Mouse (Mus musculus): Measurements from ENCODE around the gene Glrx5. TPM values are rescaled to one million over a fixed set of nuclear protein-coding genes. Genes with fewer than 3 reads are reported as not detected.

Glrx5 gene
- total and polyA plus RNA-seq, 3 experiments: 86.5 to 103 (median 94.7) TPM

DNA sequence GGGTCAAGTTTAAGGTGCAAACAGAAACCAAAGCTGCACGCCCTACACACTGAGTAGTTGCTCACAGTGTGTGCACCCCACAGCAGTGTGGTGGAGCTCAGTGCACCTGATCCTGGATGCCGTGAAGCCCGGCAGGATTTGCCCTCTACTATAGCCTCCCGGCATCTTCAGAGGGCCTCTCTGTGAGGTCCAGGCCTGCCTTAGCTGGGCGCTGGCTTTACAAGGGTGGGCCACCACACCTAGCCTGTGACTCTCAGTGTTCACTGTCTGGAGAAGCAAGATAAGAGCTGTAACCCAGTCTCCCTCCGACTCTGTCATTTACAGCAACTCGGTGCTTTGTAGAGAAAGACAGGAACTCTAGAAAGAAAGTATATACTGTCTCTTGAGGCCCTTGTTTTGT lies 6.4 kb downstream of the Glrx5 start:
- intact Hi-C loops (cut with DNase I): no loop called here
- no peak overlapping the region for H3K27ac ChIP-seq
- no peak overlapping the region for H3K9ac ChIP-seq (ENCODE audit: low read depth, low read length)

DNA sequence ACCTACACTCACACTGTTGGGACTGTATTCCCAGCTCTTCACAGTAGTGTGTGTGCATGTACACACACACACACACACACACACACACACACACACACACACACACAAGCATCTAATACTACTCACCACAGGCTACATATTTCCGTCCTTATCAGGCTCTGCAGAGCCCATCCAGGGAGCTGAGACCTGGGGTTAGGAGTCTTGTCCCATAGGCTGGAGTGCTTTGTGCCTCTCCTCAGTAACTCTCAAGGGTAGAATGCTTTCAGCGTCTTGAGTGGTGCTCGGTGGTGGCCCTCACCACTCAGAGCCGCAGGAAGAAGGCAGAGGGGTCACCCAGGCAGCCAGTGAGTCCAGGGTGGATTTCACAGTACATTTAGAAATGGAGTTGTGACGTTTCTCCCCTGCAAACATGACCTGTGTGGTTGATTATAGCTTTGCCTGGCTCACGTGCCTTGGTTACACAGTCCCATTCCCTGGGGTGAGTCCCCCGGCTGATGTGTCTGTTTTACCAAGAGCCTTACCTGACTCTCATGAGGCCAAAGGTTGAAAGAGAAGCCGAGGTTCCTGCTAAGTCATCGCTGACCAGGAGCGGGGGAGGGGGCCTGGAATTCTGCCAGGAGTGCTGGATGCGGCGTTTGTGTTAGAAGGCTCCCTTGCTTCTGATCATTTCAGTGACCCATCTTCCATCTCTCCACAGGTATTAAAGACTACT lies 7.2 kb downstream of the Glrx5 start:
- TF ChIP-seq POLR2A (IDR thresholded peaks at IDR 0.05; ENCODE audit: insufficient read depth, low read depth, low read length) (no peak), CTCF (IDR thresholded peaks at IDR 0.05) (no peak), EP300 (IDR thresholded peaks at IDR 0.05; ENCODE audit: insufficient read depth, low read depth, low read length) (no peak)
- WGBS: 47% methylated on average over 12 of the region's 12 CpGs
- H3K27ac ChIP-seq: no peak overlapping the region
- peaks cover 2% of the 10 kb centered on the region for H3K4me1 ChIP-seq (ENCODE audit: control insufficient read depth, insufficient read depth, low read length)
- intact Hi-C loops (cut with DNase I): no loop called here
- no peaks in the 10 kb centered on the region for H3K36me3 ChIP-seq (ENCODE audit: control insufficient read depth, insufficient read depth, low read length)
- H3K9ac ChIP-seq (ENCODE audit: low read depth, low read length): no peak overlapping the region
- H3K4me3 ChIP-seq: no peak overlapping the region
- DNase-seq: no peak
- H3K79me2 ChIP-seq (replicated peaks; ENCODE audit: control insufficient read depth, insufficient read depth, low read length): peaks cover 2% of the 10 kb centered on the region; the same call in 1 of the 2 replicates
- H3K27me3 ChIP-seq (ENCODE audit: control insufficient read depth, insufficient read depth, low read length): no peaks in the 10 kb centered on the region

More for the DNA sequence above, 6.4 kb downstream of the Glrx5 start:
- Histone ChIP-seq H3K79me2 (replicated peaks; ENCODE audit: control insufficient read depth, insufficient read depth, low read length) (peaks cover 2% of the 10 kb centered on the region; the same call in 1 of the 2 replicates), H3K27me3 (ENCODE audit: control insufficient read depth, insufficient read depth, low read length) (no peaks in the 10 kb centered on the region), H3K36me3 (ENCODE audit: control insufficient read depth, insufficient read depth, low read length) (no peaks in the 10 kb centered on the region), H3K4me1 (ENCODE audit: control insufficient read depth, insufficient read depth, low read length) (peaks cover 4% of the 10 kb centered on the region), H3K4me3 (no peak overlapping the region)
- WGBS: 61% methylated on average over 7 of the region's 7 CpGs
- TF ChIP-seq POLR2A (IDR thresholded peaks at IDR 0.05; ENCODE audit: insufficient read depth, low read depth, low read length) (no peak), CTCF (IDR thresholded peaks at IDR 0.05) (no peak), EP300 (IDR thresholded peaks at IDR 0.05; ENCODE audit: insufficient read depth, low read depth, low read length) (no peak)
- no peak for DNase-seq

- Histone ChIP-seq H3K4me1 (ENCODE audit: control insufficient read depth, insufficient read depth, low read length) (peaks cover 2% of the 10 kb centered on the region), H3K27me3 (ENCODE audit: control insufficient read depth, insufficient read depth, low read length) (no peaks in the 10 kb centered on the region), H3K36me3 (ENCODE audit: control insufficient read depth, insufficient read depth, low read length) (no peaks in the 10 kb centered on the region), H3K4me3 (no peak overlapping the region), H3K9ac (ENCODE audit: low read depth, low read length) (no peak overlapping the region), H3K27ac (no peak overlapping the region), H3K79me2 (replicated peaks; ENCODE audit: control insufficient read depth, insufficient read depth, low read length) (peaks cover 2% of the 10 kb centered on the region; the same call in 1 of the 2 replicates)
- TF ChIP-seq EP300 (IDR thresholded peaks at IDR 0.05; ENCODE audit: insufficient read depth, low read depth, low read length) (no peak), POLR2A (IDR thresholded peaks at IDR 0.05; ENCODE audit: insufficient read depth, low read depth, low read length) (no peak), CTCF (IDR thresholded peaks at IDR 0.05) (no peak)
- WGBS: 94% methylated on average over 7 of the region's 7 CpGs
- DNase-seq: no peak
- intact Hi-C loops (cut with DNase I): no loop called here
These were observed 8.5 kb downstream of the Glrx5 start for GRCm38 (mm10) chr12:105040950-105041349.

DNA sequence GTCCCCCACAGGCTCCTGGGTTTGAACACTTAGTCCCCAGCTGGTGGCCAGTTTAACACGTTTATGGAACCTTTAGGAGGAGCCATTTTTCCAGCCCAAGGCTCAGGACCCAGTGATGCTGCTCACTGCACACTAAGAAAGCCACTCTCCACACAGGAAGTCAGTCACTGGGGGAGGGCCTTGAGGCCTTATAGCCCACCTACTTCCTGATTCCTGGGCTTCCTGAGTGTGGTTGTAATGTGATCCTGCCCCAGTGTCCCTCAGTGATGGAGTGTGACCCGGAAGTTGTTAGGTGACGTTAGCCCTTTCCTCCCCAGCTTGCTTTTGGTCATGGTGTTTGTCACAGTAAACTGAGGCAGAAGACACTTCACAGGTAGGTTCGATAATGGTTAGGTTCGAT lies 10.6 kb downstream of the Glrx5 start:
- no peak overlapping the region for H3K9ac ChIP-seq (ENCODE audit: low read depth, low read length)
- no peak for DNase-seq
- no peak overlapping the region for H3K4me3 ChIP-seq
- intact Hi-C loops (cut with DNase I): no loop called here
- H3K4me1 ChIP-seq (ENCODE audit: control insufficient read depth, insufficient read depth, low read length): peaks cover 2% of the 10 kb centered on the region
- peaks cover 2% of the 10 kb centered on the region; the same call in 1 of the 2 replicates for H3K79me2 ChIP-seq (replicated peaks; ENCODE audit: control insufficient read depth, insufficient read depth, low read length)
- H3K27ac ChIP-seq: no peak overlapping the region
- WGBS: 89% methylated on average over 5 of the region's 5 CpGs
- H3K36me3 ChIP-seq (ENCODE audit: control insufficient read depth, insufficient read depth, low read length): no peaks in the 10 kb centered on the region
- H3K27me3 ChIP-seq (ENCODE audit: control insufficient read depth, insufficient read depth, low read length): no peaks in the 10 kb centered on the region
- no peak for TF ChIP-seq CTCF (IDR thresholded peaks at IDR 0.05)
- TF ChIP-seq POLR2A (IDR thresholded peaks at IDR 0.05; ENCODE audit: insufficient read depth, low read depth, low read length): no peak
- no peak for TF ChIP-seq EP300 (IDR thresholded peaks at IDR 0.05; ENCODE audit: insufficient read depth, low read depth, low read length)

GRCm38 (mm10) chr12:105044775-105045174 lies 12.3 kb downstream of the Glrx5 start:
- H3K27ac ChIP-seq: no peak overlapping the region
- TF ChIP-seq POLR2A (IDR thresholded peaks at IDR 0.05; ENCODE audit: insufficient read depth, low read depth, low read length): no peak
- no peaks in the 10 kb centered on the region for H3K4me1 ChIP-seq (ENCODE audit: control insufficient read depth, insufficient read depth, low read length)
- no peak for DNase-seq
- H3K79me2 ChIP-seq (replicated peaks; ENCODE audit: control insufficient read depth, insufficient read depth, low read length): no peaks in the 10 kb centered on the region
- 72% methylated on average over 9 of the region's 9 CpGs for WGBS
- H3K4me3 ChIP-seq: no peak overlapping the region
- H3K36me3 ChIP-seq (ENCODE audit: control insufficient read depth, insufficient read depth, low read length): no peaks in the 10 kb centered on the region
- intact Hi-C loops (cut with DNase I): no loop called here
- H3K9ac ChIP-seq (ENCODE audit: low read depth, low read length): no peak overlapping the region
- no peaks in the 10 kb centered on the region for H3K27me3 ChIP-seq (ENCODE audit: control insufficient read depth, insufficient read depth, low read length)

- intact Hi-C loops (cut with DNase I): no loop called here
These were observed 15.9 kb downstream of the Glrx5 start for GRCm38 (mm10) chr12:105048301-105048863.

More at GRCm38 (mm10) chr12:105048301-105048863, 15.9 kb downstream of the Glrx5 start:
- H3K27me3 ChIP-seq (ENCODE audit: control insufficient read depth, insufficient read depth, low read length): no peaks in the 10 kb centered on the region
- no peak for DNase-seq
- no peak overlapping the region for H3K4me3 ChIP-seq
- H3K9ac ChIP-seq (ENCODE audit: low read depth, low read length): no peak overlapping the region
- H3K79me2 ChIP-seq (replicated peaks; ENCODE audit: control insufficient read depth, insufficient read depth, low read length): no peaks in the 10 kb centered on the region
- TF ChIP-seq CTCF (IDR thresholded peaks at IDR 0.05) (no peak), POLR2A (IDR thresholded peaks at IDR 0.05; ENCODE audit: insufficient read depth, low read depth, low read length) (no peak), EP300 (IDR thresholded peaks at IDR 0.05; ENCODE audit: insufficient read depth, low read depth, low read length) (no peak)
- no peaks in the 10 kb centered on the region for H3K36me3 ChIP-seq (ENCODE audit: control insufficient read depth, insufficient read depth, low read length)
- no peaks in the 10 kb centered on the region for H3K4me1 ChIP-seq (ENCODE audit: control insufficient read depth, insufficient read depth, low read length)
- no peak overlapping the region for H3K27ac ChIP-seq
- WGBS: 59% methylated on average over 17 of the region's 17 CpGs

Measured in heart, adult 2 months (tissue).